In genomic region chr9:31315983-31316382, GRCm38 (mm10) we compare ENCODE assay signal across 9 mouse cellular contexts. TPM values are rescaled to one million over a fixed set of nuclear protein-coding genes. Genes with fewer than 3 reads are reported as not detected.
DNase-seq lines count a peak whose midpoint lies in the region; ATAC-seq and TF ChIP-seq lines count a peak whose summit lies in the region.
"Had no signal": no experiment of that assay in that cellular context is flagged by ENCODE, and none has a peak within 500 bp of the region (broad histone marks: within the 10 kb centered on the region; RNA-seq: fewer than 3 reads in every experiment).

No protein-coding gene starts in this region.

- no peaks in the 10 kb centered on the region for H3K9me3 ChIP-seq in liver, embryonic 16.5 days (replicated peaks; ENCODE audit: control insufficient read depth, low read length)
- H3K9me3 ChIP-seq in liver, embryonic 12.5 days (replicated peaks) = no peaks in the 10 kb centered on the region
- H3K9me3 ChIP-seq in hindbrain, embryonic 13.5 days = no peaks in the 10 kb centered on the region
- no peaks in the 10 kb centered on the region for H3K9me3 ChIP-seq in neural tube, embryonic 15.5 days (replicated peaks)
- H3K9me3 ChIP-seq in lung, postnatal 0 days (ENCODE audit: low read length) = no peaks in the 10 kb centered on the region

- peaks cover 5% of the 10 kb centered on the region; the same call in 1 of the 2 replicates for H3K4me1 ChIP-seq in liver, embryonic 16.5 days (ENCODE audit: control insufficient read depth, low read depth, low read length)
- peaks cover 21% of the 10 kb centered on the region for H3K4me1 ChIP-seq in liver, embryonic 12.5 days
- H3K4me1 ChIP-seq in cerebellum, adult 2 months (ENCODE audit: control insufficient read depth, insufficient read depth, low read length) = peaks cover 18% of the 10 kb centered on the region; the same call in 1 of the 2 replicates
- peaks cover 23% of the 10 kb centered on the region for H3K4me1 ChIP-seq in hindbrain, embryonic 13.5 days (replicated peaks)
- peaks cover 5% of the 10 kb centered on the region; the same call in 1 of the 2 replicates for H3K4me1 ChIP-seq in neural tube, embryonic 15.5 days
- no peaks in the 10 kb centered on the region for H3K4me1 ChIP-seq in lung, postnatal 0 days (ENCODE audit: insufficient read depth, low read depth, low read length)

- WGBS in liver, embryonic 16.5 days (ENCODE audit: insufficient replicate concordance) = 73% methylated on average over 8 of the region's 8 CpGs
- WGBS in liver, embryonic 12.5 days (ENCODE audit: insufficient replicate concordance) = 81% methylated on average over 8 of the region's 8 CpGs
- WGBS in cerebellum, adult 2 months = 7% methylated on average over 8 of the region's 8 CpGs
- 27% methylated on average over 8 of the region's 8 CpGs for WGBS in hindbrain, embryonic 13.5 days
- 18% methylated on average over 8 of the region's 8 CpGs for WGBS in neural tube, embryonic 15.5 days
- WGBS in lung, postnatal 0 days = 74% methylated on average over 8 of the region's 8 CpGs

- DNase-seq in cerebellum, adult 2 months = peak; percentile 94 to 98
- DNase-seq in heart, adult 18-20 months = no peak
- no peak for DNase-seq in testis, postnatal 14 days (ENCODE audit: low spot score)
- DNase-seq in lung, postnatal 0 days (ENCODE audit: low spot score) = no peak
- DNase-seq: liver, embryonic 13.5 days had no signal

- H3K27ac ChIP-seq in liver, embryonic 16.5 days (ENCODE audit: low read length) = no peak overlapping the region
- no peak overlapping the region for H3K27ac ChIP-seq in liver, embryonic 12.5 days
- H3K27ac ChIP-seq in cerebellum, adult 2 months (ENCODE audit: insufficient read depth, low read length) = peak overlapping the region; percentile 46
- H3K27ac ChIP-seq in hindbrain, embryonic 13.5 days = peak overlapping the region; percentile 42; the same call in 1 of the 2 replicates
- H3K27ac ChIP-seq in neural tube, embryonic 15.5 days (replicated peaks) = peak overlapping the region; percentile 45
- no peak overlapping the region for H3K27ac ChIP-seq in lung, postnatal 0 days (ENCODE audit: low read length)
- H3K27ac ChIP-seq: liver, embryonic 13.5 days had no signal

- ATAC-seq in liver, embryonic 16.5 days (ENCODE audit: low read depth) = peak; percentile 45; the same call in 1 of the 2 replicates
- ATAC-seq in liver, embryonic 12.5 days = no peak
- ATAC-seq in hindbrain, embryonic 13.5 days (ENCODE audit: low FRiP score) = peak; percentile 80
- ATAC-seq in neural tube, embryonic 15.5 days (ENCODE audit: low FRiP score) = no peak
- no peak for ATAC-seq in lung, postnatal 0 days

- no peaks in the 10 kb centered on the region for H3K36me3 ChIP-seq in liver, embryonic 16.5 days (ENCODE audit: control insufficient read depth, insufficient read depth)
- H3K36me3 ChIP-seq in liver, embryonic 12.5 days = peaks cover 22% of the 10 kb centered on the region
- peaks cover 8% of the 10 kb centered on the region; the same call in 1 of the 2 replicates for H3K36me3 ChIP-seq in hindbrain, embryonic 13.5 days
- no peaks in the 10 kb centered on the region for H3K36me3 ChIP-seq in neural tube, embryonic 15.5 days
- no peaks in the 10 kb centered on the region for H3K36me3 ChIP-seq in lung, postnatal 0 days (ENCODE audit: insufficient read depth, low read length)

- no peak for TF ChIP-seq EP300 in lung, postnatal 0 days (IDR thresholded peaks at IDR 0.05)

- no peak overlapping the region for H3K9ac ChIP-seq in liver, embryonic 16.5 days (ENCODE audit: low read depth, low read length)
- H3K9ac ChIP-seq in liver, embryonic 12.5 days = no peak overlapping the region
- H3K9ac ChIP-seq in hindbrain, embryonic 13.5 days = no peak overlapping the region
- no peak overlapping the region for H3K9ac ChIP-seq in neural tube, embryonic 15.5 days (replicated peaks)
- no peak overlapping the region for H3K9ac ChIP-seq in lung, postnatal 0 days (replicated peaks; ENCODE audit: low read depth)
- H3K9ac ChIP-seq: liver, embryonic 13.5 days had no signal

- peak; percentile 45; the same call in 1 of the 2 replicates for TF ChIP-seq POLR2A in cerebellum, adult 2 months (IDR thresholded peaks at IDR 0.05; ENCODE audit: borderline replicate concordance, insufficient read depth, low read length)

- no peak overlapping the region for H3K4me2 ChIP-seq in liver, embryonic 16.5 days (ENCODE audit: low read depth, low read length)
- H3K4me2 ChIP-seq in liver, embryonic 12.5 days = no peak overlapping the region
- no peak overlapping the region for H3K4me2 ChIP-seq in hindbrain, embryonic 13.5 days
- H3K4me2 ChIP-seq in neural tube, embryonic 15.5 days = no peak overlapping the region
- no peak overlapping the region for H3K4me2 ChIP-seq in lung, postnatal 0 days (replicated peaks; ENCODE audit: low read depth, low read length)
- H3K4me2 ChIP-seq: liver, embryonic 13.5 days had no signal

- H3K4me3 ChIP-seq in liver, embryonic 16.5 days (ENCODE audit: low read depth, low read length) = no peak overlapping the region
- H3K4me3 ChIP-seq in liver, embryonic 12.5 days = no peak overlapping the region
- no peak overlapping the region for H3K4me3 ChIP-seq in cerebellum, adult 2 months (replicated peaks; ENCODE audit: insufficient read depth, low read depth, low read length)
- H3K4me3 ChIP-seq in hindbrain, embryonic 13.5 days = no peak overlapping the region
- H3K4me3 ChIP-seq in neural tube, embryonic 15.5 days (replicated peaks) = no peak overlapping the region
- H3K4me3 ChIP-seq in lung, postnatal 0 days (ENCODE audit: low read depth, low read length) = no peak overlapping the region
- H3K4me3 ChIP-seq: liver, embryonic 13.5 days had no signal

- H3K27me3 ChIP-seq in liver, embryonic 16.5 days (ENCODE audit: control insufficient read depth, insufficient read depth, low read depth, low read length) = no peaks in the 10 kb centered on the region
- no peaks in the 10 kb centered on the region for H3K27me3 ChIP-seq in liver, embryonic 12.5 days (replicated peaks)
- H3K27me3 ChIP-seq in cerebellum, adult 2 months (ENCODE audit: control insufficient read depth, insufficient read depth, low read length) = no peaks in the 10 kb centered on the region
- H3K27me3 ChIP-seq in hindbrain, embryonic 13.5 days = no peaks in the 10 kb centered on the region
- no peaks in the 10 kb centered on the region for H3K27me3 ChIP-seq in neural tube, embryonic 15.5 days (replicated peaks)
- no peaks in the 10 kb centered on the region for H3K27me3 ChIP-seq in lung, postnatal 0 days (replicated peaks; ENCODE audit: insufficient read depth, low read length)
- H3K27me3 ChIP-seq: liver, embryonic 13.5 days had no signal

- TF ChIP-seq CTCF in cerebellum, adult 2 months (IDR thresholded peaks at IDR 0.05; ENCODE audit: borderline replicate concordance, insufficient read depth, low read depth, low read length) = no peak
- TF ChIP-seq CTCF in lung, postnatal 0 days (IDR thresholded peaks at IDR 0.05) = no peak

RNA-seq across cellular contexts. Expression of gene Prdm10, which starts 35.6 kb away (rescaled TPM):
- 2.9 and 3.1 TPM in 2 replicates for polyA plus RNA-seq in liver, embryonic 16.5 days (2015; fragmentation: Nextera tagmentation; extraction: Ambion mirVana)
- polyA plus RNA-seq in liver, embryonic 12.5 days (2016; fragmentation: Nextera tagmentation; extraction: Ambion mirVana) = 4.1 and 4.7 TPM in 2 replicates
- 21.5 and 23.4 TPM in 2 replicates for polyA plus RNA-seq in cerebellum, adult 2 months (2012; rRNA removed)
- polyA plus RNA-seq in hindbrain, embryonic 13.5 days (2015; fragmentation: Nextera tagmentation; extraction: Ambion mirVana) = 7.9 and 8.6 TPM in 2 replicates
- 6.4 and 7.3 TPM in 2 replicates for polyA plus RNA-seq in neural tube, embryonic 15.5 days (2015; fragmentation: Nextera tagmentation; extraction: Ambion mirVana)
- total RNA-seq in heart, adult 18-20 months (2021) = 1 to 10 TPM; 4.2 to 5.0 TPM
- polyA plus RNA-seq in lung, postnatal 0 days (2015; fragmentation: Nextera tagmentation; extraction: Ambion mirVana) = 1.2 and 1.5 TPM in 2 replicates

Comparison
In these comparisons a context has a peak if more than half of its experiments do, and no peak if none do; other contexts are left out.
1. ATAC-seq: peak in liver, embryonic 16.5 days (single experiment) and hindbrain, embryonic 13.5 days (single experiment); none in liver, embryonic 12.5 days (single experiment), neural tube, embryonic 15.5 days (single experiment) and lung, postnatal 0 days (single experiment).
2. H3K27ac ChIP-seq: peak in cerebellum, adult 2 months (single experiment), hindbrain, embryonic 13.5 days (single experiment) and neural tube, embryonic 15.5 days (single experiment); none in liver, embryonic 16.5 days (single experiment), liver, embryonic 12.5 days (single experiment) and lung, postnatal 0 days (single experiment).
3. DNase-seq: peak in cerebellum, adult 2 months (2 of 2); none in heart, adult 18-20 months (0 of 2), testis, postnatal 14 days (single experiment) and lung, postnatal 0 days (single experiment).